ENCODE assay signal across 23 mouse cellular contexts in genomic region chr17:14538527-14538926, GRCm38 (mm10).
"Had no signal": no experiment of that assay in that cellular context is flagged by ENCODE, and none has a peak within 500 bp of the region (broad histone marks: within the 10 kb centered on the region; RNA-seq: fewer than 3 reads in every experiment).

No protein-coding gene starts in this region.

- ATAC-seq: hindbrain, embryonic 16.5 days; inflammation-experienced regulatory T-cells, adult 6 months; intestine, embryonic 16.5 days; liver, embryonic 12.5 days had no signal

- H3K27me3 ChIP-seq: heart, embryonic 13.5 days; heart, embryonic 15.5 days; hindbrain, embryonic 12.5 days; limb, embryonic 13.5 days; limb, embryonic 15.5 days; liver, embryonic 12.5 days had no signal

- H3K9me3 ChIP-seq: heart, embryonic 13.5 days; heart, embryonic 15.5 days; hindbrain, embryonic 10.5 days; hindbrain, embryonic 12.5 days; limb, embryonic 13.5 days; limb, embryonic 15.5 days; liver, embryonic 12.5 days had no signal

- H3K4me3 ChIP-seq: heart, adult 2 months; heart, embryonic 13.5 days; heart, embryonic 15.5 days; hindbrain, embryonic 10.5 days; hindbrain, embryonic 12.5 days; limb, embryonic 13.5 days; limb, embryonic 15.5 days; liver, embryonic 12.5 days had no signal

- H3K4me1 ChIP-seq: hindbrain, embryonic 10.5 days; hindbrain, embryonic 12.5 days; limb, embryonic 13.5 days; limb, embryonic 15.5 days; liver, embryonic 12.5 days had no signal

- H3K4me2 ChIP-seq: heart, embryonic 13.5 days; heart, embryonic 15.5 days; hindbrain, embryonic 12.5 days; hindbrain, embryonic 14.5 days; limb, embryonic 13.5 days; limb, embryonic 15.5 days; liver, embryonic 12.5 days had no signal

- H3K9ac ChIP-seq: heart, embryonic 13.5 days; heart, embryonic 15.5 days; hindbrain, embryonic 12.5 days; hindbrain, embryonic 14.5 days; limb, embryonic 13.5 days; limb, embryonic 15.5 days; liver, embryonic 12.5 days; liver, embryonic 14.5 days had no signal

- DNase-seq: gastrocnemius, postnatal 25 days; heart, adult 2 months; heart, postnatal 4 days; kidney, adult 18-20 months; kidney, adult 8-10 months; kidney, postnatal 10 days; kidney, postnatal 36 days; layer of hippocampus, adult 9-11 months; layer of hippocampus, postnatal 36 days; left cerebral cortex, postnatal 4 days; lung, adult 18-20 months had no signal

- H3K36me3 ChIP-seq: heart, embryonic 13.5 days; heart, embryonic 15.5 days; hindbrain, embryonic 10.5 days; hindbrain, embryonic 12.5 days; limb, embryonic 13.5 days; limb, embryonic 15.5 days; liver, embryonic 12.5 days had no signal

- H3K27ac ChIP-seq: heart, adult 2 months; heart, embryonic 15.5 days; hindbrain, embryonic 10.5 days; hindbrain, embryonic 12.5 days; hindbrain, embryonic 14.5 days; limb, embryonic 13.5 days; limb, embryonic 15.5 days; liver, embryonic 12.5 days; liver, embryonic 14.5 days had no signal
